Mouse (Mus musculus): ENCODE measurements around the gene Ccdc157. TPM values are rescaled to one million over a fixed set of nuclear protein-coding genes. Genes with fewer than 3 reads are reported as not detected.
A peak's percentile ranks its signal among the peaks of the same experiment; 100 is the strongest.

The Ccdc157 gene
- total RNA-seq, 2 experiments from 2014 or later = 3.5 to 5.2 TPM

GRCm38 (mm10) chr11:4101851-4102250 lies 58.2 kb downstream of the Ccdc157 start:
- DNase-seq = no peak

- DNase-seq = no peak
Observed at GRCm38 (mm10) chr11:4099447-4099846, 60.6 kb downstream of the Ccdc157 start.

- DNase-seq = no peak
Observed at GRCm38 (mm10) chr11:4098816-4099215, 61.3 kb downstream of the Ccdc157 start.

GRCm38 (mm10) chr11:4098120-4098519 lies 62.0 kb downstream of the Ccdc157 start:
- no peak for DNase-seq

GRCm38 (mm10) chr11:4097091-4097621 lies 62.9 kb downstream of the Ccdc157 start:
- DNase-seq = no peak

- peak; percentile 98 to 99 for DNase-seq
Observed at GRCm38 (mm10) chr11:4096054-4096984, 63.8 kb downstream of the Ccdc157 start.

GRCm38 (mm10) chr11:4095171-4096053 lies 64.7 kb downstream of the Ccdc157 start, which contains the start of gene Mtfp1:
Mtfp1 (minus strand) TSS chr11:4095445.
- DNase-seq = peak; percentile 79 to 82

- peak; percentile 69 to 84 for DNase-seq
Observed at GRCm38 (mm10) chr11:4094378-4095170, 65.5 kb downstream of the Ccdc157 start.

- peak in 1 of 2 experiments; percentile 22 for DNase-seq
Observed at GRCm38 (mm10) chr11:4093459-4094377, 66.4 kb downstream of the Ccdc157 start.

Small RNA genes lying within 50 kb of the gene (microRNA-seq; reads per million reads assigned to microRNA genes)
- gene Mir3060 = 0.38 to 0.54 reads per million in 2 experiments

Other genes with a start within 250 kb of the Ccdc157 start
- 1 to 10 TPM; 3.5 TPM for gene Slc35e4, start 245.6 kb downstream of the Ccdc157 start, total RNA-seq (2021)
- gene Tcn2, start 228.1 kb downstream of the Ccdc157 start, total RNA-seq (2021) = 10 to 100 TPM; 37.9 to 50.5 TPM
- 10 to 100 TPM; 27.4 to 27.6 TPM for gene Pes1, start 196.3 kb downstream of the Ccdc157 start, total RNA-seq (2021)
- gene 4930556J24Rik, start 183.5 kb downstream of the Ccdc157 start, total RNA-seq (2021) = not detected
- under 1 TPM; 0.15 to 0.23 TPM for gene Gal3st1, start 176.7 kb downstream of the Ccdc157 start, total RNA-seq (2021)
- under 1 TPM; 0.25 to 0.85 TPM for gene Sec14l4, start 128.8 kb downstream of the Ccdc157 start, total RNA-seq (2021)
- 1 to 10 TPM in 1 of 2 experiments, not detected in 1; 6.2 TPM for gene Sec14l3, start 95.5 kb downstream of the Ccdc157 start, total RNA-seq (2021)
- 100 to 1,000 TPM; 133 to 172 TPM for gene Mtfp1, start 64.8 kb downstream of the Ccdc157 start, total RNA-seq (2021)
- gene Sec14l2, start 36.9 kb downstream of the Ccdc157 start, total RNA-seq (2021) = under 1 TPM; 0.44 to 0.87 TPM
- 10 to 100 TPM; 11.6 to 13.5 TPM for gene Rnf215, start 25.1 kb downstream of the Ccdc157 start, total RNA-seq (2021)
- gene Sf3a1, start 57 bp upstream of the Ccdc157 start, total RNA-seq (2021) = 10 to 100 TPM; 33.4 to 38.3 TPM
- 10 to 100 TPM; 11.5 to 11.9 TPM for gene Tbc1d10a, start 26.5 kb upstream of the Ccdc157 start, total RNA-seq (2021)
- gene Castor1, start 57.9 kb upstream of the Ccdc157 start, total RNA-seq (2021) = 1 to 10 TPM; 5.7 to 5.9 TPM
- gene Osm, start 76.1 kb upstream of the Ccdc157 start, total RNA-seq (2021) = under 1 TPM in 1 of 2 experiments, not detected in 1; 0.15 TPM
- under 1 TPM; 0.10 TPM for gene Lif, start 97.3 kb upstream of the Ccdc157 start, total RNA-seq (2021)

Measured in heart, adult 18-20 months (tissue).